Mouse (Mus musculus) liver, postnatal 0 days (tissue): ENCODE results near the gene Fibp.

ENCODE experiments used
- CTCF ChIP-seq: sonication (generic); IDR thresholded peaks from 2 replicates; pipeline ENCODE4 v1.5.1; 2016; ENCODE audit warnings: antibody characterized with exemption, low read depth
- EP300 ChIP-seq: IDR thresholded peaks from 2 replicates; pipeline ENCODE4 v1.6.1; 2016; ENCODE audit warnings: antibody characterized with exemption, low read depth, mild to moderate bottlenecking

- TF ChIP-seq EP300 (no peak), CTCF (no peak)
Measured at GRCm38 (mm10) chr19:5422895-5423443, 37.4 kb upstream of the Fibp start.
